Mouse (Mus musculus): ENCODE measurements around the gene Slc9b2. TPM values are rescaled to one million over a fixed set of nuclear protein-coding genes. Genes with fewer than 3 reads are reported as not detected.

Slc9b2 gene
- total and polyA plus RNA-seq, 2 experiments from 2014 or later = 2.1 to 2.6 TPM

DNA sequence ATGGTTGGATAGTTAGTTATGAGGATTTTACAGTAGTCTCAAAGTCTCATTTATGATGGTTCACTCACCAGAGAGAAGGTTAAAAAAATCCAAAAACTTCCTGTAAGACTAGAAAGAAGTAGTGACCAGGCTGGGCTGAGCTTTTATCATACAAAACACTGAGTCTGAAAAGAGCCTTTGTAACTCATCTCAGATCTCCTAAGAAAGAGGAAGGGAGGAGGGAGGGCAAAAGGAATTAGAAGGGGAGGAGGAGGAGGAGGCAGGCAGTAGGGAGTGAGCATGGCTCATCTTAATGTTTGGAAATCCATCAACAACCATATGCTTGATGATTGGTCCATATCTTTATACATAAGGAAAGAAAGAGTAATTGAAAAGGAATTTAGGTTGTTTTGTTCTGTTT, 25.2 kb downstream of the Slc9b2 start:
- Histone ChIP-seq H3K27ac (ENCODE audit: low read depth, low read length) (no peak overlapping the region), H3K36me3 (ENCODE audit: insufficient read depth, low read length) (no peaks in the 10 kb centered on the region), H3K4me3 (ENCODE audit: low read depth, low read length) (no peak overlapping the region), H3K9me3 (ENCODE audit: low read length) (no peaks in the 10 kb centered on the region), H3K4me1 (ENCODE audit: insufficient read depth, low read length) (no peaks in the 10 kb centered on the region), H3K4me2 (ENCODE audit: low read depth, low read length, poor library complexity, severe bottlenecking) (no peak overlapping the region), H3K9ac (replicated peaks; ENCODE audit: low read length, poor library complexity, severe bottlenecking) (no peak overlapping the region), H3K27me3 (ENCODE audit: insufficient read depth, low read length) (no peaks in the 10 kb centered on the region)
- no peak for TF ChIP-seq CTCF (IDR thresholded peaks at IDR 0.05)
- no peak for ATAC-seq (ENCODE audit: low FRiP score)
- no peak for DNase-seq (ENCODE audit: low spot score)

DNA sequence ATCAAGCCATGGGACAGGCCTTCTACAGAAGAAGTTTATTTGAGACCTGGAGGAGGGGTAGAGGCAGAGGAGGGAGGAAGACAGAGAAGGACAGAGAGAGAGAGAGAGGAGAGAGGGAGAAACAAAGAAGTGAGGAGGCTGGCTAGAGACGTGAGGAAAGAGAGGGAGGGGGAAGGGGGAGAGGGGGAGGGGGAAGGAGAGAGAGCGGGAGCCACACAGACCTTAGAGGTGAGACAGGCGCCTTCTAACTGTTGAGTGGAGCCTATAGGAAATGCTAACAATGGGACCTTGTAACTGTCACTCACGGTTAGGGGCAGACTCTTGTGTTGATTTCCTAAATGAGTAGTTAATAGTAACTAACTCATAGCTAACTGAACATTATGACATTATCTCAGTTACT, 26.3 kb downstream of the Slc9b2 start:
- no peak for DNase-seq (ENCODE audit: low spot score)
- Histone ChIP-seq H3K4me1 (ENCODE audit: insufficient read depth, low read length) (no peaks in the 10 kb centered on the region), H3K27ac (ENCODE audit: low read depth, low read length) (no peak overlapping the region), H3K36me3 (ENCODE audit: insufficient read depth, low read length) (no peaks in the 10 kb centered on the region), H3K27me3 (ENCODE audit: insufficient read depth, low read length) (no peaks in the 10 kb centered on the region), H3K9me3 (ENCODE audit: low read length) (no peaks in the 10 kb centered on the region), H3K9ac (replicated peaks; ENCODE audit: low read length, poor library complexity, severe bottlenecking) (no peak overlapping the region), H3K4me3 (ENCODE audit: low read depth, low read length) (no peak overlapping the region), H3K4me2 (ENCODE audit: low read depth, low read length, poor library complexity, severe bottlenecking) (no peak overlapping the region)
- no peak for TF ChIP-seq CTCF (IDR thresholded peaks at IDR 0.05)
- WGBS = 44% methylated on average over 4 of the region's 4 CpGs
- no peak for ATAC-seq (ENCODE audit: low FRiP score)

DNA sequence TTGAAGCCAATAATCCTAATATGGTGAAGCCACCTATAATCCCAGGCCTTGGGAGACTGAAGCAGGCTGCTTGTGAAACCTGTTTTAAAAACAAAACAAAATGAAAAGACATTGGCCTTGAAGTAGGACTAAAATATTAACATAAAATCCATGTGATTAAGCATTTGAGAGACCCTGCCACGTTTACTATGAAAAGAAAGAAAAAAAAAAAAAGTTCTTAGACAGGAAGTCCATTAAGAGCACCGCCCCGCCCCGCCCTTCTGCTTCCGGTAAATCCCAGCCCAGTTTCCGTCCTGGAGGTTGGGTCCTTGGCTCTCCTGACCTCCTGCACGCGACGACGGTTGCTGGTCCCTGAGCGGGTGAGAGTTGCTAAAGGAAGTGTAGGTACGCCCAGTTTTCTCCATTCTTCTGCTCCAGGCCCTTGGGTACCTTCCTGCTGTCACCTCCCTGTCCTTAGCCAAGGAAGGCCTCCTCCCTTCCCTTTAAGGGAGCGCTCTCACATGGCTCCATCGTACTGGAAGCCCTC, 40.3 kb downstream of the Slc9b2 start, which contains the start of gene Slc9b1:
Gene Slc9b1 (plus strand): TSS at position 291 of the 526 bp plus-strand sequence.
- ATAC-seq (ENCODE audit: low FRiP score) (no peak), DNase-seq (ENCODE audit: low spot score) (no peak)
- 80% methylated on average over 14 of the region's 14 CpGs for whole genome bisulfite sequencing
- no peaks in the 10 kb centered on the region for H3K9me3 ChIP-seq (ENCODE audit: low read length)
- H3K36me3 ChIP-seq (ENCODE audit: insufficient read depth, low read length) = no peaks in the 10 kb centered on the region
- no peak within 1 kb of the TSS for H3K4me2 ChIP-seq (ENCODE audit: low read depth, low read length, poor library complexity, severe bottlenecking)
- H3K9ac ChIP-seq (replicated peaks; ENCODE audit: low read length, poor library complexity, severe bottlenecking) = no peak within 1 kb of the TSS
- TF ChIP-seq CTCF (IDR thresholded peaks at IDR 0.05) = no peak
- H3K27me3 ChIP-seq (ENCODE audit: insufficient read depth, low read length) = no peaks in the 10 kb centered on the region
- H3K27ac ChIP-seq (ENCODE audit: low read depth, low read length) = no peak within 1 kb of the TSS
- no peak within 1 kb of the TSS for H3K4me3 ChIP-seq (ENCODE audit: low read depth, low read length)
- no peaks in the 10 kb centered on the region for H3K4me1 ChIP-seq (ENCODE audit: insufficient read depth, low read length)

DNA sequence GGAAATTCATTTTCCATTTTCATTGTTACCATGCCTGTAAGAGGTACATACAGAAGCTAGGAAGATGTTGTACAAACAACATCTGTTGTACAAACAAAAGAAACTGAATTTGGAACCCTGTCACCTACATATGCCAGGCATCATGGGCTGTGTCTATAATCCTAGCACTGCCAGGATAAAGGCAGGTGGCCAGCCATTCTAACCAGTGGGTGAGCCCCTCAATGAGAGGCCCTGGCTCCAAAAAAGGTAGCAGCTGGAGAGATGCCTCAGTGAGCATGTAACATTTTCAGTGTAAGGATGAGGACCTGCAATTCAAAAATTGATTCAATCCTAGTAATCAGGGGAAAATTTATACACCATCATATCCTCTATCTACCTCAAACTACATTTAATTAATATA, 41.5 kb downstream of the Slc9b2 start:
- H3K9me3 ChIP-seq (ENCODE audit: low read length) = no peaks in the 10 kb centered on the region
- DNase-seq (ENCODE audit: low spot score) = peak; percentile 10
- no peak for ATAC-seq (ENCODE audit: low FRiP score)
- H3K9ac ChIP-seq (replicated peaks; ENCODE audit: low read length, poor library complexity, severe bottlenecking) = no peak overlapping the region
- H3K27me3 ChIP-seq (ENCODE audit: insufficient read depth, low read length) = no peaks in the 10 kb centered on the region
- H3K4me1 ChIP-seq (ENCODE audit: insufficient read depth, low read length) = no peaks in the 10 kb centered on the region
- no peak overlapping the region for H3K27ac ChIP-seq (ENCODE audit: low read depth, low read length)
- no peaks in the 10 kb centered on the region for H3K36me3 ChIP-seq (ENCODE audit: insufficient read depth, low read length)
- H3K4me3 ChIP-seq (ENCODE audit: low read depth, low read length) = no peak overlapping the region
- no peak overlapping the region for H3K4me2 ChIP-seq (ENCODE audit: low read depth, low read length, poor library complexity, severe bottlenecking)
- TF ChIP-seq CTCF (IDR thresholded peaks at IDR 0.05) = no peak

DNA sequence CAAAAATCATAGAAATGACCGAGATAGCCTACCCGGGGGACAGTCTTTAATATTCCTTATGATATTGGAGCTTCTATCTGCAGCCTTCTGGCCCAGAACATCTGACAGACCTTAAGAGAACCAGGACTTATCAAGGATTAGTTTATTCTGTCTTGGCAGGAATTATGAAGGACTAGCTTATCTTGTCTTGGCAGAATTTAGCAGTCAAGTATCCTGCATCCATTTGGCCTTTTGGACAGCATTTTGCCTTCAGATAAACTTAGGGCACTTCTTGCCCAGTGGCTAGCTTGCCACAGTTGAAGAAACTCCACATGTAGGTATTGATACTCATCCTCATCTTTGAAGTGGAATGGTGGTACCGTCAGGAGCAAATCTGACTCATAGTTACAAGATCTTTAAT, 44.4 kb downstream of the Slc9b2 start:
- ATAC-seq (ENCODE audit: low FRiP score) (no peak), DNase-seq (ENCODE audit: low spot score) (no peak)
- no peak overlapping the region for H3K27ac ChIP-seq (ENCODE audit: low read depth, low read length)
- 90% methylated on average over 3 of the region's 3 CpGs for WGBS
- no peak overlapping the region for H3K9ac ChIP-seq (replicated peaks; ENCODE audit: low read length, poor library complexity, severe bottlenecking)
- no peaks in the 10 kb centered on the region for H3K36me3 ChIP-seq (ENCODE audit: insufficient read depth, low read length)
- no peaks in the 10 kb centered on the region for H3K4me1 ChIP-seq (ENCODE audit: insufficient read depth, low read length)
- no peak overlapping the region for H3K4me3 ChIP-seq (ENCODE audit: low read depth, low read length)
- H3K4me2 ChIP-seq (ENCODE audit: low read depth, low read length, poor library complexity, severe bottlenecking) = no peak overlapping the region
- no peaks in the 10 kb centered on the region for H3K9me3 ChIP-seq (ENCODE audit: low read length)
- TF ChIP-seq CTCF (IDR thresholded peaks at IDR 0.05) = no peak
- H3K27me3 ChIP-seq (ENCODE audit: insufficient read depth, low read length) = no peaks in the 10 kb centered on the region

DNA sequence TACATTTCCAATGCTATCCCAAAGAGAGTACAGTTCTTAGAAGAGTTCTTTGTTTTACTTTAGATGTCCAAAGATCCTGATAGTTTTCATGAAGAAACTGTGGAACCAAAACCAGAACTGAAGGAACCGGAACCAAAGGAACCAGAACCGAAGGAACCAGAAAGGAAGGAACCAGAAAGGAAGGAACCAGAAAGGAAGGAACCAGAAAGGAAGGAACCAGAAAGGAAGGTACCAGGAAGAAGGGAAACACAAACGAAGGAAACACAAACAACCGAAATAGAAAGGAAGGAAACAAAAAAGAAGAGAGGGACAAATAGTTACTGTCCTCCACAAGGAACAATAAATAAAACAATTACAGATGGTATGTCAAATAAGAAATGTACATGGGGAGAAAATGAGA, 49.9 kb downstream of the Slc9b2 start:
- Histone ChIP-seq H3K27ac (ENCODE audit: low read depth, low read length) (no peak overlapping the region), H3K4me1 (ENCODE audit: insufficient read depth, low read length) (no peaks in the 10 kb centered on the region), H3K4me3 (ENCODE audit: low read depth, low read length) (no peak overlapping the region), H3K27me3 (ENCODE audit: insufficient read depth, low read length) (no peaks in the 10 kb centered on the region), H3K4me2 (ENCODE audit: low read depth, low read length, poor library complexity, severe bottlenecking) (no peak overlapping the region), H3K9ac (replicated peaks; ENCODE audit: low read length, poor library complexity, severe bottlenecking) (no peak overlapping the region), H3K36me3 (ENCODE audit: insufficient read depth, low read length) (no peaks in the 10 kb centered on the region), H3K9me3 (ENCODE audit: low read length) (no peaks in the 10 kb centered on the region)
- WGBS = 87% methylated on average over 4 of the region's 4 CpGs
- TF ChIP-seq CTCF (IDR thresholded peaks at IDR 0.05) = no peak
- no peak for ATAC-seq (ENCODE audit: low FRiP score)
- DNase-seq (ENCODE audit: low spot score) = no peak

All from midbrain, postnatal 0 days (tissue).